Mouse (Mus musculus) heart, embryonic 16.5 days (tissue): Measurements from ENCODE around the gene 4930523C07Rik. TPM values are rescaled to one million over a fixed set of nuclear protein-coding genes. Genes with fewer than 3 reads are reported as not detected.

Source experiments
- ATAC-seq: fragments of 200-750 bp; cut with Nextera tagmentation; replicated peaks from 2 replicates; pipeline ENCODE4 v1.8.0; 2017; ENCODE audit warnings: moderate number of reproducible peaks; ENCODE audit not compliant: insufficient read depth, low FRiP score; ENCODE audit errors: extremely low read depth
- H3K27ac ChIP-seq: fragments of 300-500 bp; sonication (generic); 2 replicates; pipeline ENCODE4 v1.5.1; 2014; ENCODE audit warnings: mild to moderate bottlenecking, low read length, control low read depth, moderate library complexity
- H3K27me3 ChIP-seq: fragments of 300-500 bp; sonication (generic); 2 replicates; pipeline ENCODE4 v1.6.1; 2014; ENCODE audit warnings: low read length, mixed read lengths; ENCODE audit not compliant: control insufficient read depth, insufficient read depth
- H3K36me3 ChIP-seq: fragments of 300-500 bp; sonication (generic); 2 replicates; pipeline ENCODE4 v1.6.1; 2014; ENCODE audit not compliant: control insufficient read depth, insufficient read depth
- H3K4me1 ChIP-seq: fragments of 300-500 bp; sonication (generic); 2 replicates; pipeline ENCODE4 v1.6.1; 2014; ENCODE audit warnings: low read length, mixed read lengths; ENCODE audit not compliant: control insufficient read depth, insufficient read depth
- H3K4me2 ChIP-seq: fragments of 300-500 bp; sonication (generic); 2 replicates; pipeline ENCODE4 v1.6.1; 2014; ENCODE audit warnings: low read depth, mild to moderate bottlenecking, control low read depth, low read length
- H3K4me3 ChIP-seq: fragments of 300-500 bp; sonication (generic); 2 replicates; pipeline ENCODE4 v1.5.1; 2014; ENCODE audit warnings: mild to moderate bottlenecking, control low read depth, low read length
- H3K9ac ChIP-seq: fragments of 300-500 bp; sonication (generic); 2 replicates; pipeline ENCODE4 v1.6.1; 2014; ENCODE audit warnings: low read length, control low read depth
- H3K9me3 ChIP-seq: fragments of 300-500 bp; sonication (generic); replicated peaks from 2 replicates; pipeline ENCODE4 v1.6.1; 2016; ENCODE audit warnings: low read length; ENCODE audit not compliant: control insufficient read depth
- WGBS: fragments of 180-500 bp; shearing (Covaris S2); extraction: QIAGEN DNeasy Blood & Tissue Kit; methylation state at CpG from one replicate; pipeline ENCODE4 v1.1.7; 2014; 5-methylcytosine and 5-hydroxymethylcytosine counted together
- polyA plus RNA-seq: library from polyadenylated mRNA; unstranded; fragments of >200 nt; fragmentation: Nextera tagmentation; extraction: Ambion mirVana; gene quantifications from 2 replicates; pipeline ENCODE4 v1.2.1, GENCODE M21; 2015

Gene 4930523C07Rik
- polyA plus RNA-seq, 1 experiment from 2014 or later, result 21.9 TPM

DNA sequence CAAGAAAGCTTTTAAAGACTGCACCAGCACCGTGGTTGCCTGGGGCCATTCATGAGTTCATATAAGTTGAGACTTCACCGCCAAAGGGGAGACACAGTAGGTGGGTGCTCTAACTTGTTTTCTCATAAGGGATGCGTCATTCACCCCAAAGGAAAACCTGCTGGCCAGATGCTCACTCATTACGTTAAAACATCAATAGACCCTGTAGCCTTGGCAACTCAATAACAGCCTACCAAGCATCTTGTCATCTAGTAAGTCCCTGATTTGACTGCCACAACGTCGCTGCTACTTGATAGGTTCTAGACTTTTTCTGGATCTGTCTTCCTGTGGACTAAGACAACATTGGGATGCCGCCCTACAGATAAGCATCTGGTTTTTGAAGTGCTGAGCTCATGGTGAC lies 1.8 kb upstream of the 4930523C07Rik start:
- 81% methylated on average over 7 of the region's 7 CpGs for WGBS
- Histone ChIP-seq H3K9ac (no peak overlapping the region), H3K9me3 (no peaks in the 10 kb centered on the region), H3K27me3 (no peaks in the 10 kb centered on the region), H3K36me3 (no peaks in the 10 kb centered on the region), H3K4me3 (no peak overlapping the region), H3K27ac (no peak overlapping the region), H3K4me1 (peaks cover 29% of the 10 kb centered on the region), H3K4me2 (no peak overlapping the region)
- no peak for ATAC-seq

DNA sequence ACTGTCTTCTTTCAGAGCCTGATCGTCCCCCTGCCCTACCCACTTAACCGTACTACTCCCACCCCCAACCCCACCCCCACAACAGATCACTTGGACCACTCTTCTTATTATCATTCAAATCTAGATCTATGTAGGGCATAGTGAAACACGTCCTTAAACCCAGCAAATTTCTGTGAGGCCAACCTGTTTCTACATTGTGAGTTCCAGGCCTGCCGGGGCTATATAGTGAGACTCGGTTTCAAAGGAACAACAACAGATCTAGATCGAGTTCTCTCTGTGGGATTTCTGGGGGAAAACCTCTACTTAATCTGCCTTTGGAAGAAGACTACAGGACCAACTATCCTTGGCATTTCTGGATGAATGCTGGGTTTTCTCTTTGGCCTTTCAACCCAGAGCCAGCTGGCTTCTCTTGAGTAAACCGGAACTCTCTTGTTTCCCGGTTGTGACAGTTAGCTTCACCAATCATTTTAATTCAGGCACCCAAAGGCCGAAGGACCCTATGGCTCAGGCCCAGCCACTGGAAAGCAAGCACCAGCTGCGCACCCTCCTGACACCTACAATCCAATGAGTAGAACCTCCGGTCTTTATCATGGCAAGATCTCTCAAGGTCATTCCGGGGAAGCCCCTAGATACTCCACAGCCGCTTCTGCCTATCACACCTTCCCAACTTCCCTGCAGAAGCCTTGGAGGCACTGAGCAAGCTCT lies 759 bp upstream of the 4930523C07Rik start:
- Histone ChIP-seq H3K9ac (peak overlapping the region; percentile 89; the same call in 1 of the 2 replicates), H3K36me3 (no peaks in the 10 kb centered on the region), H3K4me1 (peaks cover 28% of the 10 kb centered on the region), H3K4me2 (peak overlapping the region; percentile 81), H3K9me3 (no peaks in the 10 kb centered on the region), H3K27ac (no peak overlapping the region), H3K4me3 (peak overlapping the region; percentile 80), H3K27me3 (no peaks in the 10 kb centered on the region)
- ATAC-seq, result no peak
- WGBS, result 80% methylated on average over 13 of the region's 13 CpGs

DNA sequence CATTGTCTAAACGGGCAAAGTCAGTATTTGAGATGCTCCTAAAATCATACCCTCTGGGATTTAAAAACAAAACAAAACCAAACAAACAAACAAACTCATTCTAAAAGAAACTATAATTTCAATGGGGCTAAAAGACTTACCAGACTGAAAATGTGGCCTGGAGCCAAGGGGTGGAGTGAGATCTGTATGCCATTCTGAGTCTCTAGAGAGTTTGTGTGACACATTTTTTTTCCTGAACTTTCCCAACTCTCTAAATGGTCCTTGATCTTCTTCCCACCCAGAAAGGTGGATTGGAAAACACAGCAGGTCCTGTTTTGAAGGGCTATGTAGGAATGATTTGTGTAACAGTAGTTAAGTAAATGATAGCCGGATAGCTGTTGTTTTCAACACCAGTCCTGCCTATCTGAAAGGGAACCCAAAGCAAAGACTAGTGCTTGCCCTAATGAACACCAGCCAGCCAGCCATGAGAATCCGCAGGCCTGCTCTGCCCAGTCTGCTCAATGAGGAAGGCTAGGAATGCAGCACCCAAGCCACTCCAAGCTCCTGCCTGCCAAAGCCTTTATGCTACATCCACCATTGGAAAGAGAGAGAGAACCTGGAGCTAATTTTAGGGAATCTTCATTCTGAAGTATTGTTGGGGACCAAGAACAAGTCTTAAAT lies 1.0 kb downstream of the 4930523C07Rik start:
- Histone ChIP-seq H3K9me3 (no peaks in the 10 kb centered on the region), H3K4me1 (peaks cover 40% of the 10 kb centered on the region)
- 46% methylated on average over 3 of the region's 3 CpGs for WGBS

DNA sequence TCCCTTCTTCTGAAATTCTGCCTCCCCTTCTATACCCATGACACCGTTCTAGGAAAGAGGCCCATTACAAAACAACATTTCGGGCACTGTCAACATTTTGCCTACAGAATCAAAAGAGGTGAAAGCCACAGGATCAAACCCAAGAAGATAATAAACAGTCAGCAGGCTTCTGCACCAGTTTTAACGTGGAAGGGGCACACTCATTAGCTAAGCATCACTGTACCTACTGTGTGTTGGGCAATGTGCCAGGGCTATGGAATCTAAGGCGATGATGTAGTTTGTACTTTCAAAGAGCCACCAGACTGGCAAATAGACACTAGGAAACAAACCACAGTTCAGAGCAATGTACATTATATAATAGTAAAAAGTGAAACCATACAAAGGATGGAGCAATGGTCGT lies 1.8 kb downstream of the 4930523C07Rik start:
- no peaks in the 10 kb centered on the region for H3K27me3 ChIP-seq
- no peak overlapping the region for H3K27ac ChIP-seq
- H3K4me1 ChIP-seq, result peaks cover 41% of the 10 kb centered on the region
- no peak overlapping the region for H3K4me3 ChIP-seq
- no peak overlapping the region for H3K9ac ChIP-seq
- ATAC-seq, result no peak
- H3K4me2 ChIP-seq, result peak overlapping the region; percentile 81
- H3K36me3 ChIP-seq, result no peaks in the 10 kb centered on the region
- WGBS, result 81% methylated on average over 5 of the region's 5 CpGs
- no peaks in the 10 kb centered on the region for H3K9me3 ChIP-seq

More for the DNA sequence above, 1.0 kb downstream of the 4930523C07Rik start:
- H3K36me3 ChIP-seq, result no peaks in the 10 kb centered on the region
- peak overlapping the region; percentile 81 for H3K4me2 ChIP-seq
- ATAC-seq, result no peak
- H3K27ac ChIP-seq, result peak overlapping the region; percentile 81
- peak overlapping the region; percentile 89 for H3K9ac ChIP-seq
- peak overlapping the region; percentile 80 for H3K4me3 ChIP-seq
- no peaks in the 10 kb centered on the region for H3K27me3 ChIP-seq

DNA sequence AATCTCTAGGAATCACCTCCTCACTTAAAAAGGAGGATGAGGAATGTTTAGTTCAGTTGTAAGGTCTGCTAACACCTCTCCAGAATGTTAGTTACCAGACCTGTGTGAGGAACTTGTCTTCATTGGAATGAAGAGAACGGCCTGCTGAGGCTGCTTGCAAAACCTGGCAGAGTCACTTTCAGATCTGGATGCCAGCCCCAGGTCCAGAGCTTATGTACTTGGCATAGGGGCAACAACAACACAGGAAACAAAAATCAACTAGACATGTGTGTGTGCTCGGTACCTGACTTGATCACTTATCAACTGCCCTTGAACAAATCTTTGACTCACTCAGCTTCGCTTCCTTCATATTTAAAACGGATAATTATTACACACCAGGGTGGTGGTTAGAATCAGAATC lies 2.6 kb downstream of the 4930523C07Rik start:
- H3K27me3 ChIP-seq, result no peaks in the 10 kb centered on the region
- H3K9me3 ChIP-seq, result no peaks in the 10 kb centered on the region
- no peak overlapping the region; the same call in 1 of the 2 replicates for H3K4me2 ChIP-seq
- H3K27ac ChIP-seq, result no peak overlapping the region
- no peaks in the 10 kb centered on the region for H3K36me3 ChIP-seq
- ATAC-seq, result no peak
- H3K9ac ChIP-seq, result no peak overlapping the region
- no peak overlapping the region for H3K4me3 ChIP-seq
- H3K4me1 ChIP-seq, result peaks cover 45% of the 10 kb centered on the region
- WGBS, result 70% methylated on average over 4 of the region's 4 CpGs

DNA sequence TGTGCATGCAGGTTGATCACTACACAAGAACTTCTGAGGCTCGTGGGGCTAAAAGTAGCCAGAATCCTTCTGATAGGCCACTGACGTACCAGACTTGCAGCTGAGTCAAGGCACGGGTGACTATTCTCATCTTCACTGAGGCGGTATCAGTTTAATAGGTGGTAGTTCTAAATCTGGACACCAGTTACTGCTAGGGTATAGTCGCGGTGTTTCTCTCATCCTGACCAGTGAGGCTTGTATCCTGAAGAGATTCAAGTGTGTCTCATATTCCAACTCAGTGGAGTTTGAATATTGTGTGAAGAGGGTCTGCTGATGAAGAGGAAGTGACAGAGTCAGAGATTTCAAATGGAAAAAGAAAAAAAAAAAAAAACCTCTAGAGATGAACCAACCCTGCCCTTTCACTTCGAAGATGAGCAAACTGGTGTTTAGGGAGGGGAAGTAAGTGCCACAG lies 3.3 kb downstream of the 4930523C07Rik start:
- H3K4me2 ChIP-seq, result no peak overlapping the region
- no peaks in the 10 kb centered on the region for H3K27me3 ChIP-seq
- peaks cover 45% of the 10 kb centered on the region for H3K4me1 ChIP-seq
- H3K4me3 ChIP-seq, result no peak overlapping the region
- no peak overlapping the region for H3K9ac ChIP-seq
- ATAC-seq, result no peak
- 70% methylated on average over 7 of the region's 7 CpGs for WGBS
- no peaks in the 10 kb centered on the region for H3K36me3 ChIP-seq
- no peak overlapping the region for H3K27ac ChIP-seq
- no peaks in the 10 kb centered on the region for H3K9me3 ChIP-seq

DNA sequence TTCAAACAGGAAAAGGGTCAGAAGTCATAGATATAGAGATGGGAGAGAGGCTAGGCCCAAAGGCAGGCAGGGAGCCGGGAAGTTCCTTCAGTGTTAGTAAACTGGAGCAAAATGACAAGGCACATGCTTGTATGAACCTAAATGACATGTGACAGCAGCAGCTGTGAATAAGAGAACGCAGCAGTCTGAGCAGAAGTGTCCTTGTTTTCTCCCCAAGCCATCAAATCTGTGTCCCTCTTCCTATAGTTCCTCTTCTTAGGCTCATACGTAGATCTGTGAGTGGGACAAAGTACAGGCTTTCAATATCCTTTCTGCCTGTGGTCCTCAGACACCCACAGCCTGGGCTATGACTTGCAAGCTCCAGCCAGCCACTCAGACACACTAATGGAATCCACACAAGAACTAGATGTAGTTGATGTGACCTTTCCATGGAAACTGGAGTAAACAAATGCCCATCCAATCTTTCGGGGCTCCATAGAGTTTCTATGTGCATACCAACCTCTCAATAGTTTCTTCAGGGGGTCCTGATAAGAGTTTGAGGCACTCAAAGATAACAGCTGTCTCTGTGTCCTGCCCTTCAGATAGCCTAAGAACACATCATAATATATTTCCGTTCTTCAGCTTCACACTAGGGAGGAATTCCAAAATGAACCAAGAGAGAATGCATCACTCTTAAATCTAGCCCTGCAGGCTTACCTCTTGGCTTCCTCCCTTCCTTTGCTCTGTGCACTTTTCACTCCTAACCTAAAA lies 5.1 kb downstream of the 4930523C07Rik start:
- Histone ChIP-seq H3K4me3 (no peak overlapping the region), H3K4me1 (peaks cover 46% of the 10 kb centered on the region), H3K9ac (no peak overlapping the region), H3K4me2 (no peak overlapping the region), H3K9me3 (no peaks in the 10 kb centered on the region), H3K36me3 (no peaks in the 10 kb centered on the region), H3K27me3 (no peaks in the 10 kb centered on the region), H3K27ac (no peak overlapping the region)
- ATAC-seq, result no peak
- WGBS, result 41% methylated on average over 5 of the region's 5 CpGs

DNA sequence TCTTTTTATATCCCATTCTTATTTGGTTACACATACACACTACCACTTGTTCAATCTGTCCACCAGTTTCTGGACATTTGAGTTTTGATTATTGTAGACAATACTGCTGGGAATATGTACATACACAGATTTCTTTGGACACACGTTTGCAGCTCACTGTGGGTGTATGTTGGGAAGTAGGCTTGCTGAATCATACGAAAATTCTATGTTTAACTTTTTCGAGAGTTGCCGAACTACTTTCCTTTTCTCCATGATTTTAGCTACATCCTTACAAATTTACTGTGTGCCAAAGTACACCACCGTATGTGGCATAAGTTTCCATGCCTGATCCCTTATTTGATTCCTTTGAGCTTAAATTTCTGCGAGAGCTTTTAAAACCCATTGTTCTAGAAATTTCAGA lies 6.7 kb downstream of the 4930523C07Rik start:
- no peak for ATAC-seq
- Histone ChIP-seq H3K36me3 (no peaks in the 10 kb centered on the region), H3K27me3 (no peaks in the 10 kb centered on the region), H3K9me3 (no peaks in the 10 kb centered on the region), H3K4me3 (no peak overlapping the region), H3K4me2 (no peak overlapping the region), H3K27ac (no peak overlapping the region), H3K9ac (no peak overlapping the region), H3K4me1 (peaks cover 34% of the 10 kb centered on the region)
- 88% methylated on average over 6 of the region's 6 CpGs for WGBS
